Comparison of ENCODE assay signal across 8 mouse cellular contexts in the genomic region with DNA sequence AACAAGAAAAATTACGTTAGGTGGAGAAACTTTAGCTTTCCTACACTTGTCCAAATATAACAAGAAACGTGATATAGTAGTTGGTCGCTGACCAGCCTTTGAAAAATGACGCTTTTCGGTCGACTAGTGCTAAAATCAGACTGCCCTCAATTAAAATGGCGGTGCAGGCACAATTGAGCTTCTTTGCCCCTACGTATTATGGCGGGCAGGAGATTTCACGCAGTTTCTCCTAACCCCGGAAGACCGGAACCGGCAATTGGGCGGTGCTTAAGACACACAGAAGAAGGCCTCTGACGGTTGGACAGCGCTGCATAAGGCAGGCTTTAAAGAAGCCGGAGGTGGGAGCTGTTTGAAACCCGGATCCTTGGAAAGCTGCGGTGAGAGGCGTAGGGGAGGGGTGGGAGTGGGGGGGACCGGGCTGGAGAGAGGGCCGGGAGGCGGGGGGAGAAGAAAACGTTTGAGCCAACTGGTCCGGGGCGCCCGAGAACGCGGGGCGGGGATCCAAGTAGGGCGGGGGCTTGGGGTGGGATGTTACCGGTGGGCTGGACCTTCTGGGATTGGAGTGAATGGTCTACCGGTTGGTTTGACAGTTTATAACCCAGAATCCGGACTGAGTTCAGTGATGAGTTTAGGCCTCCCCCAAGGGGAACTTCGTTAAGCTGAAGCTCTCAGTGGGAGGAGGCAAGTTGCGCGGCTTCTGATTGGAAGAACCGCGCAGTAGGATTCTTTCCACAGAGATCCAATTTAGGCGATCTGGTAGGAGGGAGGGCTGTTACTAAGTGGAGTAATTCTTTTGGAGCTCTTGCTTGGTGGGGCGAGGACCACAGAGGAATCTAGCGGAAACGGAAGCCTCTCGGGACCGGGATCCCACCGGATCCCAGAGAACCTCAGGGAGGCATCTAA. TPM values are rescaled to one million over a fixed set of nuclear protein-coding genes. Genes with fewer than 3 reads are reported as not detected.
DNase-seq lines count a peak whose midpoint lies in the region; ATAC-seq lines count a peak whose summit lies in the region.

No protein-coding gene starts in this region.

- H3K36me3 ChIP-seq in heart, embryonic 10.5 days: peaks cover 54% of the 10 kb centered on the region
- peaks cover 56% of the 10 kb centered on the region for H3K36me3 ChIP-seq in kidney, embryonic 15.5 days

- no peaks in the 10 kb centered on the region for H3K9me3 ChIP-seq in heart, embryonic 10.5 days
- 0 out of 2 replicates have a peak, but pooled peaks cover 3% of the 10 kb centered on the region for H3K9me3 ChIP-seq in kidney, embryonic 15.5 days (replicated peaks)

- no peaks in the 10 kb centered on the region for H3K27me3 ChIP-seq in heart, embryonic 10.5 days (ENCODE audit: insufficient read depth, poor library complexity, severe bottlenecking)
- H3K27me3 ChIP-seq in kidney, embryonic 15.5 days: no peaks in the 10 kb centered on the region

- peak overlapping the region; percentile 92 for H3K4me3 ChIP-seq in heart, embryonic 10.5 days
- H3K4me3 ChIP-seq in kidney, embryonic 15.5 days (replicated peaks): peak overlapping the region; percentile 66

- peak; percentile 85 to 87 for DNase-seq in B cell, adult 2 months
- DNase-seq in brain, adult 2 months (ENCODE audit: low read depth, low spot score): peak; percentile 100
- DNase-seq in heart, embryonic 10.5 days (ENCODE audit: low spot score): peak; percentile 98
- DNase-seq in liver: peak; percentile 93
- peak; percentile 88 to 90 for DNase-seq in spleen, postnatal 4 days (ENCODE audit: low spot score in 2 of 2)

- peak overlapping the region; percentile 97 for H3K27ac ChIP-seq in heart, embryonic 10.5 days
- H3K27ac ChIP-seq in kidney, embryonic 15.5 days: peak overlapping the region; percentile 98

- peaks cover 8% of the 10 kb centered on the region for H3K4me1 ChIP-seq in heart, embryonic 10.5 days
- peaks cover 25% of the 10 kb centered on the region for H3K4me1 ChIP-seq in kidney, embryonic 15.5 days

- peak overlapping the region; percentile 89 for H3K4me2 ChIP-seq in kidney, embryonic 15.5 days

- ATAC-seq in erythroblast, adult 5-6 weeks (replicated peaks; ENCODE audit: low FRiP score, poor library complexity, severe bottlenecking): peak; percentile 88
- peak; percentile 93 for ATAC-seq in kidney, embryonic 15.5 days (replicated peaks; ENCODE audit: low FRiP score)
- ATAC-seq in monocyte, adult 5-6 weeks (replicated peaks; ENCODE audit: insufficient number of reproducible peaks, low FRiP score, low TSS enrichment, poor library complexity, severe bottlenecking): peak; percentile 95

- under 1% methylated on average over 46 of the region's 46 CpGs for WGBS in heart, embryonic 10.5 days
- under 1% methylated on average over 46 of the region's 46 CpGs for WGBS in kidney, embryonic 15.5 days

- H3K9ac ChIP-seq in kidney, embryonic 15.5 days: peak overlapping the region; percentile 77

RNA-seq across cellular contexts. Expression of a gene that starts 8.0 kb away (rescaled TPM):
- total RNA-seq in erythroblast, adult 5-6 weeks (2015; ENCODE audit: low replicate concordance): 154 and 157 TPM in 2 replicates
- 61.2 and 79.1 TPM in 2 replicates for total RNA-seq in erythroblast, adult 5-6 weeks (2017; ENCODE audit: low replicate concordance)
- 6.4 and 13.0 TPM in 2 replicates for polyA plus RNA-seq in heart, embryonic 10.5 days (2016; fragmentation: Nextera tagmentation; extraction: Ambion mirVana)
- polyA plus RNA-seq in kidney, embryonic 15.5 days (2015; fragmentation: Nextera tagmentation; extraction: Ambion mirVana): 10.2 and 11.9 TPM in 2 replicates
- total RNA-seq in monocyte, adult 5-6 weeks (2017): 27.9 to 55.8 TPM (median 33.5 TPM) in 3 replicates

RNA-seq across cellular contexts. Expression of a gene that starts 11.6 kb away (rescaled TPM):
- total RNA-seq in erythroblast, adult 5-6 weeks (2015; ENCODE audit: low replicate concordance): 65.2 and 71.7 TPM in 2 replicates
- 25.4 and 41.3 TPM in 2 replicates for total RNA-seq in erythroblast, adult 5-6 weeks (2017; ENCODE audit: low replicate concordance)
- polyA plus RNA-seq in heart, embryonic 10.5 days (2016; fragmentation: Nextera tagmentation; extraction: Ambion mirVana): 35.6 and 42.2 TPM in 2 replicates
- polyA plus RNA-seq in kidney, embryonic 15.5 days (2015; fragmentation: Nextera tagmentation; extraction: Ambion mirVana): 36.0 and 47.4 TPM in 2 replicates
- 63.5 to 76.8 TPM (median 69.4 TPM) in 3 replicates for total RNA-seq in monocyte, adult 5-6 weeks (2017)

RNA-seq across cellular contexts. Expression of a gene that starts 22.0 kb away (rescaled TPM):
- not detected in 2 replicates for total RNA-seq in erythroblast, adult 5-6 weeks (2015; ENCODE audit: low replicate concordance)
- total RNA-seq in erythroblast, adult 5-6 weeks (2017; ENCODE audit: low replicate concordance): 0.26 and 2.4 TPM in 2 replicates
- polyA plus RNA-seq in heart, embryonic 10.5 days (2016; fragmentation: Nextera tagmentation; extraction: Ambion mirVana): 6.6 and 7.0 TPM in 2 replicates
- polyA plus RNA-seq in kidney, embryonic 15.5 days (2015; fragmentation: Nextera tagmentation; extraction: Ambion mirVana): 8.1 and 8.9 TPM in 2 replicates
- 1.4 to 2.8 TPM (median 1.9 TPM) in 3 replicates for total RNA-seq in monocyte, adult 5-6 weeks (2017)

RNA-seq across cellular contexts. Expression of a gene that starts 40.8 kb away (rescaled TPM):
- 51.9 and 52.5 TPM in 2 replicates for total RNA-seq in erythroblast, adult 5-6 weeks (2015; ENCODE audit: low replicate concordance)
- 59.9 and 65.1 TPM in 2 replicates for total RNA-seq in erythroblast, adult 5-6 weeks (2017; ENCODE audit: low replicate concordance)
- 47.4 and 56.4 TPM in 2 replicates for polyA plus RNA-seq in heart, embryonic 10.5 days (2016; fragmentation: Nextera tagmentation; extraction: Ambion mirVana)
- 54.6 and 57.9 TPM in 2 replicates for polyA plus RNA-seq in kidney, embryonic 15.5 days (2015; fragmentation: Nextera tagmentation; extraction: Ambion mirVana)
- 12.3 to 47.6 TPM (median 26.1 TPM) in 3 replicates for total RNA-seq in monocyte, adult 5-6 weeks (2017)

RNA-seq across cellular contexts. Expression of a gene that starts 48.4 kb away (rescaled TPM):
- total RNA-seq in erythroblast, adult 5-6 weeks (2015; ENCODE audit: low replicate concordance): 27.9 and 44.5 TPM in 2 replicates
- 17.4 and 34.6 TPM in 2 replicates for total RNA-seq in erythroblast, adult 5-6 weeks (2017; ENCODE audit: low replicate concordance)
- polyA plus RNA-seq in heart, embryonic 10.5 days (2016; fragmentation: Nextera tagmentation; extraction: Ambion mirVana): 9.4 and 10.0 TPM in 2 replicates
- 18.7 and 19.4 TPM in 2 replicates for polyA plus RNA-seq in kidney, embryonic 15.5 days (2015; fragmentation: Nextera tagmentation; extraction: Ambion mirVana)
- total RNA-seq in monocyte, adult 5-6 weeks (2017): 2.3 to 18.1 TPM (median 5.0 TPM) in 3 replicates

Comparison
In these comparisons a context has a peak if more than half of its experiments do, and no peak if none do; other contexts are left out.
1. Peak in every context shown above with its lines: DNase-seq, ATAC-seq, H3K4me3 ChIP-seq and H3K27ac ChIP-seq.